Mouse (Mus musculus) heart, embryonic 13.5 days (tissue): ENCODE measurements around the gene Gramd4. TPM values are rescaled to one million over a fixed set of nuclear protein-coding genes. Genes with fewer than 3 reads are reported as not detected.

ENCODE experiments used
- ATAC-seq: fragments of 200-750 bp; cut with Nextera tagmentation; 2 replicates; pipeline ENCODE4 v1.8.0; 2017; ENCODE audit warnings: moderate TSS enrichment; ENCODE audit not compliant: insufficient number of reproducible peaks, low FRiP score, low TSS enrichment; ENCODE audit errors: extremely low read depth
- H3K27ac ChIP-seq: fragments of 300-500 bp; sonication (generic); replicated peaks from 2 replicates; pipeline ENCODE4 v1.5.1; 2015; ENCODE audit warnings: moderate library complexity, mild to moderate bottlenecking, inconsistent platforms
- H3K27me3 ChIP-seq: fragments of 300-500 bp; sonication (generic); replicated peaks from 2 replicates; pipeline ENCODE4 v1.6.1; 2015; ENCODE audit warnings: mild to moderate bottlenecking, inconsistent platforms
- H3K36me3 ChIP-seq: fragments of 300-500 bp; sonication (generic); 2 replicates; pipeline ENCODE4 v1.6.1; 2015; ENCODE audit warnings: mild to moderate bottlenecking, inconsistent platforms
- H3K4me1 ChIP-seq: fragments of 300-500 bp; sonication (generic); 2 replicates; pipeline ENCODE4 v1.6.1; 2015; ENCODE audit warnings: inconsistent platforms
- H3K4me2 ChIP-seq: fragments of 300-500 bp; sonication (generic); 2 replicates; pipeline ENCODE4 v1.6.1; 2015; ENCODE audit warnings: inconsistent platforms, mild to moderate bottlenecking, moderate library complexity
- H3K4me3 ChIP-seq: fragments of 300-500 bp; sonication (generic); 2 replicates; pipeline ENCODE4 v1.5.1; 2015; ENCODE audit warnings: moderate library complexity, mild to moderate bottlenecking, inconsistent platforms
- H3K9ac ChIP-seq: fragments of 300-500 bp; sonication (generic); 2 replicates; pipeline ENCODE4 v1.6.1; 2015; ENCODE audit warnings: inconsistent platforms, mild to moderate bottlenecking, moderate library complexity
- H3K9me3 ChIP-seq: fragments of 300-500 bp; sonication (generic); 2 replicates; pipeline ENCODE4 v1.6.1; 2016; ENCODE audit warnings: inconsistent platforms
- WGBS: fragments of 180-500 bp; shearing (Covaris S2); methylation state at CpG from one replicate; pipeline ENCODE4 v1.1.7; 2015; ENCODE audit warnings: mixed read lengths; 5-methylcytosine and 5-hydroxymethylcytosine counted together
- polyA plus RNA-seq: library from polyadenylated mRNA; unstranded; fragments of >200 nt; fragmentation: Nextera tagmentation; extraction: Ambion mirVana; gene quantifications from 2 replicates; pipeline ENCODE4 v1.2.1, GENCODE M21; 2015

Gene Gramd4
- polyA plus RNA-seq = 11.9 and 12.2 TPM in 2 replicates

GRCm38 (mm10) chr15:86057413-86057812 is at the start of gene Gramd4:
Gene Gramd4, plus strand, starts transcription at chr15:86057695.
- no peak for ATAC-seq
- Histone ChIP-seq H3K36me3 (no peaks in the 10 kb centered on the region), H3K9me3 (no peaks in the 10 kb centered on the region), H3K27ac (peak within 1 kb of the TSS; percentile 30), H3K27me3 (peaks cover 4% of the 10 kb centered on the region; the same call in 1 of the 2 replicates), H3K4me3 (peak within 1 kb of the TSS; percentile 93), H3K4me1 (peaks cover 48% of the 10 kb centered on the region), H3K9ac (peak within 1 kb of the TSS; percentile 98), H3K4me2 (peak within 1 kb of the TSS; percentile 95)
- WGBS = 21% methylated on average over 6 of the region's 6 CpGs

GRCm38 (mm10) chr15:86013130-86013529 is 44.4 kb upstream of the Gramd4 start:
- no peaks in the 10 kb centered on the region for H3K36me3 ChIP-seq
- H3K4me2 ChIP-seq = no peak overlapping the region
- no peak overlapping the region for H3K4me3 ChIP-seq
- no peak for ATAC-seq
- peak overlapping the region; percentile 30; the same call in 1 of the 2 replicates for H3K9ac ChIP-seq
- WGBS = 57% methylated on average over 2 of the region's 2 CpGs
- no peaks in the 10 kb centered on the region for H3K27me3 ChIP-seq
- peaks cover 34% of the 10 kb centered on the region for H3K4me1 ChIP-seq
- no peak overlapping the region for H3K27ac ChIP-seq
- no peaks in the 10 kb centered on the region for H3K9me3 ChIP-seq

- no peaks in the 10 kb centered on the region for H3K27me3 ChIP-seq
- ATAC-seq = no peak
- no peaks in the 10 kb centered on the region for H3K9me3 ChIP-seq
- no peak overlapping the region for H3K27ac ChIP-seq
- H3K4me3 ChIP-seq = no peak overlapping the region
- no peak overlapping the region; the same call in 1 of the 2 replicates for H3K9ac ChIP-seq
- H3K4me1 ChIP-seq = peaks cover 30% of the 10 kb centered on the region
- 52% methylated on average over 10 of the region's 10 CpGs for WGBS
- no peak overlapping the region for H3K4me2 ChIP-seq
- H3K36me3 ChIP-seq = no peaks in the 10 kb centered on the region
These were observed 43.8 kb upstream of the Gramd4 start for GRCm38 (mm10) chr15:86013656-86014055.

- no peaks in the 10 kb centered on the region for H3K27me3 ChIP-seq
- H3K9me3 ChIP-seq = 0 out of 2 replicates have a peak, but pooled peaks cover 3% of the 10 kb centered on the region
- H3K36me3 ChIP-seq = 0 out of 2 replicates have a peak, but pooled peaks cover 5% of the 10 kb centered on the region
- H3K9ac ChIP-seq = no peak overlapping the region
- ATAC-seq = no peak
- H3K4me2 ChIP-seq = no peak overlapping the region
- H3K4me3 ChIP-seq = no peak overlapping the region
- peaks cover 34% of the 10 kb centered on the region for H3K4me1 ChIP-seq
- 83% methylated on average over 7 of the region's 7 CpGs for WGBS
- no peak overlapping the region for H3K27ac ChIP-seq
These were observed 42.5 kb upstream of the Gramd4 start for GRCm38 (mm10) chr15:86015026-86015425.

- Histone ChIP-seq H3K9me3 (0 out of 2 replicates have a peak, but pooled peaks cover 3% of the 10 kb centered on the region), H3K4me3 (no peak overlapping the region), H3K9ac (peak overlapping the region; percentile 38; the same call in 1 of the 2 replicates), H3K4me1 (peaks cover 43% of the 10 kb centered on the region), H3K36me3 (0 out of 2 replicates have a peak, but pooled peaks cover 5% of the 10 kb centered on the region), H3K27me3 (no peaks in the 10 kb centered on the region), H3K4me2 (no peak overlapping the region; the same call in 1 of the 2 replicates), H3K27ac (peak overlapping the region; percentile 17)
- WGBS = 21% methylated on average over 13 of the region's 13 CpGs
- ATAC-seq = no peak
These were observed 41.5 kb upstream of the Gramd4 start for GRCm38 (mm10) chr15:86015860-86016541.

- H3K36me3 ChIP-seq = 0 out of 2 replicates have a peak, but pooled peaks cover 5% of the 10 kb centered on the region
- H3K27me3 ChIP-seq = no peaks in the 10 kb centered on the region
- H3K4me1 ChIP-seq = peaks cover 56% of the 10 kb centered on the region
- H3K9me3 ChIP-seq = 0 out of 2 replicates have a peak, but pooled peaks cover 3% of the 10 kb centered on the region
- H3K4me2 ChIP-seq = no peak overlapping the region
- WGBS = 81% methylated on average over 6 of the region's 6 CpGs
- no peak overlapping the region for H3K9ac ChIP-seq
- no peak overlapping the region for H3K4me3 ChIP-seq
- H3K27ac ChIP-seq = no peak overlapping the region
- ATAC-seq = no peak
These were observed 40.2 kb upstream of the Gramd4 start for GRCm38 (mm10) chr15:86017336-86017735.

GRCm38 (mm10) chr15:86018753-86019512 is 38.6 kb upstream of the Gramd4 start:
- H3K27me3 ChIP-seq = no peaks in the 10 kb centered on the region
- 93% methylated on average over 5 of the region's 5 CpGs for WGBS
- no peak overlapping the region for H3K9ac ChIP-seq
- H3K4me3 ChIP-seq = no peak overlapping the region
- ATAC-seq = no peak
- H3K4me2 ChIP-seq = no peak overlapping the region
- H3K27ac ChIP-seq = 0 out of 2 replicates have a peak overlapping the region, but pooled peaks have one; percentile 13
- peaks cover 44% of the 10 kb centered on the region for H3K4me1 ChIP-seq
- 0 out of 2 replicates have a peak, but pooled peaks cover 3% of the 10 kb centered on the region for H3K9me3 ChIP-seq
- 0 out of 2 replicates have a peak, but pooled peaks cover 5% of the 10 kb centered on the region for H3K36me3 ChIP-seq

- Histone ChIP-seq H3K36me3 (0 out of 2 replicates have a peak, but pooled peaks cover 5% of the 10 kb centered on the region), H3K4me1 (peaks cover 46% of the 10 kb centered on the region), H3K4me2 (no peak overlapping the region), H3K4me3 (no peak overlapping the region), H3K27ac (peak overlapping the region; percentile 54; the same call in 1 of the 2 replicates), H3K9me3 (0 out of 2 replicates have a peak, but pooled peaks cover 3% of the 10 kb centered on the region), H3K27me3 (no peaks in the 10 kb centered on the region), H3K9ac (no peak overlapping the region)
- 67% methylated on average over 8 of the region's 8 CpGs for WGBS
- ATAC-seq = no peak
These were observed 37.5 kb upstream of the Gramd4 start for GRCm38 (mm10) chr15:86020008-86020407.

- WGBS = 5% methylated on average over 9 of the region's 9 CpGs
- Histone ChIP-seq H3K4me1 (peaks cover 43% of the 10 kb centered on the region), H3K27ac (no peak overlapping the region), H3K4me2 (peak overlapping the region; percentile 3; the same call in 1 of the 2 replicates), H3K9ac (0 out of 2 replicates have a peak overlapping the region, but pooled peaks have one; percentile 42), H3K36me3 (0 out of 2 replicates have a peak, but pooled peaks cover 5% of the 10 kb centered on the region), H3K9me3 (0 out of 2 replicates have a peak, but pooled peaks cover 3% of the 10 kb centered on the region), H3K27me3 (no peaks in the 10 kb centered on the region), H3K4me3 (no peak overlapping the region)
- no peak for ATAC-seq
These were observed 36.2 kb upstream of the Gramd4 start for GRCm38 (mm10) chr15:86021301-86021700.

GRCm38 (mm10) chr15:86021971-86022370 is 35.5 kb upstream of the Gramd4 start:
- Histone ChIP-seq H3K27ac (no peak overlapping the region), H3K9me3 (0 out of 2 replicates have a peak, but pooled peaks cover 3% of the 10 kb centered on the region), H3K4me2 (no peak overlapping the region), H3K4me1 (peaks cover 37% of the 10 kb centered on the region), H3K9ac (no peak overlapping the region), H3K36me3 (0 out of 2 replicates have a peak, but pooled peaks cover 5% of the 10 kb centered on the region), H3K4me3 (no peak overlapping the region), H3K27me3 (no peaks in the 10 kb centered on the region)
- WGBS = 73% methylated on average over 9 of the region's 9 CpGs
- no peak for ATAC-seq

- 59% methylated on average over 8 of the region's 8 CpGs for WGBS
- Histone ChIP-seq H3K27me3 (peaks cover 24% of the 10 kb centered on the region), H3K4me2 (no peak overlapping the region), H3K27ac (no peak overlapping the region), H3K4me3 (no peak overlapping the region), H3K9ac (no peak overlapping the region), H3K9me3 (0 out of 2 replicates have a peak, but pooled peaks cover 3% of the 10 kb centered on the region), H3K36me3 (peaks cover 22% of the 10 kb centered on the region), H3K4me1 (peaks cover 39% of the 10 kb centered on the region)
- no peak for ATAC-seq
These were observed 29.6 kb upstream of the Gramd4 start for GRCm38 (mm10) chr15:86027871-86028270.
